Mouse (Mus musculus) B cell, adult 67 days (primary cell): ENCODE data around the gene Olfr1195. TPM values are rescaled to one million over a fixed set of nuclear protein-coding genes. Genes with fewer than 3 reads are reported as not detected.

Experiments used
- total RNA-seq, 2 experiments: library from RNA; stranded (reverse); gene quantifications; 4 replicates each; pipeline ENCODE4 v1.2.4; 2023

Gene Olfr1195
- total RNA-seq: not detected

DNA sequence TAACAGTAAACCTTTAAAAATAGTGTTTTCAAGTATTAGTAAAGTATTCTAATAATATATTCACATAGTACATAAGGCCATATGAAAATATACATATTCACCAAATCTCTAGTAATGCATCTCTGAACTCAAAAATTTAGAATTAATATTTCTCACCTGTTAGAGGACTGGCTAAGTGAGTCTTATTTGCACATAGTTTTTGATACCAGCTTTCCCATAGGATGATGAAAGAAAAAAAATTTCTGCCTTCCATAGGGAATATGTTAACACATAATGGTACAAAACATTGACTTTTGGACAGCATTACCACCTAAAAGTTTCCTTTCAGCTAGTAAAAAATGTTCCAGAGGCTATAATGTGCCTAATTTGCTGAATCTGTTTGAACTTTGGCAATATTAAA is at the start of gene Olfr1195:
TSS of gene Olfr1195 (minus strand) at position 101 of the 400 bp plus-strand sequence.

DNA sequence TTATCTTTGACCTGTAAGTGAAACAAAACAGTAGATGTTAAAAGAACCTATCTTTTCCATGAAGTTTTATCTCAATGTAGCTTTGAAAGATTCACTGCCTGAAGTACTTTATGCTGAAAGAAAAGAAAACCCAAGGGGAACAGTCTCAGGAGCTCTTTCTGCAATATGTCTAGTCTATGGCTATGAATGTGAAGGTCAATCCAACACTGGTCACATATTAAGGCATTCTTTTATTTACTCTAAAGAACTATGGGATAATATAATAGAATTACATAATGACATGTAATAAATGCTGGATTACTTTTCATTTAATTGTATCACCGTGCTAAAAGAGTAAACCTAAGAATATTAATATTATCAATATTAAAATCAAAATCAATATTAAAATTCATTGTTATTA is 43.3 kb upstream of the Olfr1195 start, which contains the start of gene Olfr1197:
TSS of gene Olfr1197 (minus strand) at position 101 of the 400 bp plus-strand sequence.

DNA sequence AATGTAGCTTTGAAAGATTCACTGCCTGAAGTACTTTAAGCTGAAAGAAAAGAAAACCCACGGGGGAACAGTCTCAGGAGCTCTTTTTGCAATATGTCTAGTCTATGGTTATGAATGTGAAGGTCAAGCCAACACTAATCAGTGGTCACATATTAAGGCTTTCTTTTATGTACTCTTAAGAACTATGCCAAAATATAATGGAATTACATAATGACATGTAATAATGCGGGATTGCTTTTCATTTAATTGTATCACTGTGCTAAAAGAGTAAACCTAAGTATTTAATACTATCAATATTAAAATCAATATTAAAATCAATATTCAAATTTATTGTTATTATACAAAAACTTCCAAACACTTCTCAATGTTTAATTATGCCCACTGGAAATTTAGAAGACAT is 15.5 kb upstream of the Olfr1195 start, which contains the start of gene Olfr1196:
TSS of gene Olfr1196 (minus strand) at position 101 of the 400 bp plus-strand sequence.

DNA sequence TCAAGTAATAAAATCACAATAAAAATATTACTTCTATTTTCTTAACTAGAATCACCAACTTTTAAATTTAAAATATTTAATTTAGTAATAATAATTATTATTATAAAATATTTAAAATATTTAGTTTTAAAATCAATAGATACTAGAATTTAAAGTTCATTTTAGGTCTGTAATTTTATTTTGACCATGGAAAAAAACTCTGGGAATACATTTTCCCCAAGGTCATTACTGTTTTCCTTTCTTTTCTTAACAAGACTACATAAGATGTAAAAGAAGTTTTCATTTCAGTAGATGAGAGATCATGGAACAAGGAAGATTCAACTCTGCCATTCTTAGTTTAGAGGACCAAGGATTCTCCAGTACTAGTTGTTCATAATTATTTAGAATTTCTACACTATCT is 13.7 kb downstream of the Olfr1195 start, which contains the start of gene Olfr1193:
TSS of gene Olfr1193 (plus strand) at position 301 of the 400 bp plus-strand sequence.

DNA sequence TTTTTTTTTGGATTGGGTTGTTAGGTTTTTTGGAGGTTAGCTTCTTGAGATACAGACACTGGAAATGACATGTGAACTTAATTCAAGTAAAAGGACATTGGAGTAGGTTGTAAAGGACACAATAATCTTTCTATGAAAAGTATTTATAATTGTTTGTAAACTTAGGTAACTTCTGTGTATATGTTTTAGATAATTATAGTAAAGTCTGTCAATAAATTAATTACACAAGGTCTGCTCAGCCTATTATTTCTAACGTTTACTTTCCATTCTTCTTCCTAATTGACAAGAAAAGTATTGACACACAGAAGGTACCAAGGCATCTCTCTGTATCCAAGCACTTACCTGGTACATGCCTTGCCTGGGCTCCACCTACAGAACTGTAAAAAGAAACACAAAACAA is 40.8 kb downstream of the Olfr1195 start, which contains the start of gene Olfr1192-ps1:
TSS of gene Olfr1192-ps1 (plus strand) at position 301 of the 400 bp plus-strand sequence.

DNA sequence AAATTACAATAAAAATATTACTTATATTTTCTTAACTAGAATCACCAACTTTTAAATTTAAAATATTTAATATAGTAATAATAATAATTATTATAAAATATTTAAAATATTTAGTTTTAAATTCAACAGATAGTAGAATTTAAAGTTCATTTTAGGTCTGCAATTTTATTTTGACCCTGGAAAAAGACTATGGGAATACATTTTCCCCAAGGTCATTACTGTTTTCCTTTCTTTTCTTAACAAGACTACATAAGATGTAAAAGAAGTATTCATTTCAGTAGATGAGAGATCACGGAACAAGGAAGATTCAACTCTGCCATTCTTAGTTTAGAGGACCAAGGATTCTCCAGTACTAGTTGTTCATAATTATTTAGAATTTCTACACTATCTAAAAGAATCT is 48.7 kb downstream of the Olfr1195 start, which contains the start of gene Olfr1191-ps1:
TSS of gene Olfr1191-ps1 (plus strand) at position 301 of the 400 bp plus-strand sequence.

Other genes with a start within 250 kb of the Olfr1195 start
- not detected for gene Gm13757, start 240.1 kb downstream of the Olfr1195 start, total RNA-seq
- gene Olfr1183, start 234.3 kb downstream of the Olfr1195 start, total RNA-seq: not detected
- gene Olfr1184, start 205.6 kb downstream of the Olfr1195 start, total RNA-seq: not detected
- not detected for gene Olfr1185-ps1, start 195.9 kb downstream of the Olfr1195 start, total RNA-seq
- not detected for gene Olfr1186, start 170.6 kb downstream of the Olfr1195 start, total RNA-seq
- not detected for gene Olfr1188, start 132.3 kb downstream of the Olfr1195 start, total RNA-seq
- not detected for gene Olfr1189, start 102.7 kb downstream of the Olfr1195 start, total RNA-seq
- gene Olfr1191-ps1, start 48.6 kb downstream of the Olfr1195 start, total RNA-seq: under 1 TPM in 1 of 2 experiments, not detected in 1; 0.12 TPM
- gene Olfr1192-ps1, start 40.7 kb downstream of the Olfr1195 start, total RNA-seq: not detected
- not detected for gene Olfr1193, start 13.6 kb downstream of the Olfr1195 start, total RNA-seq
- gene Olfr1196, start 15.4 kb upstream of the Olfr1195 start, total RNA-seq: not detected
- gene Olfr1197, start 43.2 kb upstream of the Olfr1195 start, total RNA-seq: not detected
- not detected for gene Olfr1198, start 62.2 kb upstream of the Olfr1195 start, total RNA-seq
- gene Olfr1199, start 71.3 kb upstream of the Olfr1195 start, total RNA-seq: not detected
- not detected for gene Olfr1200, start 81.3 kb upstream of the Olfr1195 start, total RNA-seq
- gene Olfr1201, start 103.8 kb upstream of the Olfr1195 start, total RNA-seq: not detected
- not detected for gene Olfr1202, start 125.3 kb upstream of the Olfr1195 start, total RNA-seq
- gene Olfr1205, start 140.6 kb upstream of the Olfr1195 start, total RNA-seq: not detected
- gene Olfr1204, start 160.1 kb upstream of the Olfr1195 start, total RNA-seq: not detected
- not detected for gene Olfr1206, start 174.0 kb upstream of the Olfr1195 start, total RNA-seq
- not detected for gene Olfr1208, start 213.1 kb upstream of the Olfr1195 start, total RNA-seq
- not detected for gene Olfr1209, start 226.0 kb upstream of the Olfr1195 start, total RNA-seq
- gene Olfr1211, start 248.9 kb upstream of the Olfr1195 start, total RNA-seq: not detected